Mouse (Mus musculus) testis, adult 2 months (tissue): ENCODE data around the gene Gm10203.

Experiments
- CTCF ChIP-seq: fragments of 200-500 bp; IDR thresholded peaks from 2 replicates; pipeline ENCODE4 v1.5.1; 2012; ENCODE audit warnings: low read depth, mild to moderate bottlenecking, inconsistent platforms, low read length, moderate library complexity; ENCODE audit not compliant: control insufficient read depth, insufficient read depth, insufficient replicate concordance
- POLR2A ChIP-seq: fragments of 200-500 bp; IDR thresholded peaks from 2 replicates; pipeline ENCODE4 v1.6.1; 2012; ENCODE audit warnings: low read depth, mild to moderate bottlenecking, inconsistent platforms, low read length, moderate library complexity; ENCODE audit not compliant: control insufficient read depth

- TF ChIP-seq POLR2A = no peak
- no peak for TF ChIP-seq CTCF
These were observed 9.5 kb downstream of the Gm10203 start, which contains the start of gene Etfbkmt for GRCm38 (mm10) chr6:149139471-149139870.
